Mouse (Mus musculus): ENCODE data around the gene Slc16a11.
"Not testable (repeated sequence)": the region's sequence is repeated elsewhere in the genome, so short reads cannot be mapped to it uniquely, and the experiment has no call there.

Slc16a11 gene

GRCm38 (mm10) chr11:70212423-70212822 lies at the start of gene Slc16a11:
Slc16a11 (plus strand) TSS chr11:70212752.
- in situ Hi-C loops (cut with MboI, MseI) = no loop called here

DNA sequence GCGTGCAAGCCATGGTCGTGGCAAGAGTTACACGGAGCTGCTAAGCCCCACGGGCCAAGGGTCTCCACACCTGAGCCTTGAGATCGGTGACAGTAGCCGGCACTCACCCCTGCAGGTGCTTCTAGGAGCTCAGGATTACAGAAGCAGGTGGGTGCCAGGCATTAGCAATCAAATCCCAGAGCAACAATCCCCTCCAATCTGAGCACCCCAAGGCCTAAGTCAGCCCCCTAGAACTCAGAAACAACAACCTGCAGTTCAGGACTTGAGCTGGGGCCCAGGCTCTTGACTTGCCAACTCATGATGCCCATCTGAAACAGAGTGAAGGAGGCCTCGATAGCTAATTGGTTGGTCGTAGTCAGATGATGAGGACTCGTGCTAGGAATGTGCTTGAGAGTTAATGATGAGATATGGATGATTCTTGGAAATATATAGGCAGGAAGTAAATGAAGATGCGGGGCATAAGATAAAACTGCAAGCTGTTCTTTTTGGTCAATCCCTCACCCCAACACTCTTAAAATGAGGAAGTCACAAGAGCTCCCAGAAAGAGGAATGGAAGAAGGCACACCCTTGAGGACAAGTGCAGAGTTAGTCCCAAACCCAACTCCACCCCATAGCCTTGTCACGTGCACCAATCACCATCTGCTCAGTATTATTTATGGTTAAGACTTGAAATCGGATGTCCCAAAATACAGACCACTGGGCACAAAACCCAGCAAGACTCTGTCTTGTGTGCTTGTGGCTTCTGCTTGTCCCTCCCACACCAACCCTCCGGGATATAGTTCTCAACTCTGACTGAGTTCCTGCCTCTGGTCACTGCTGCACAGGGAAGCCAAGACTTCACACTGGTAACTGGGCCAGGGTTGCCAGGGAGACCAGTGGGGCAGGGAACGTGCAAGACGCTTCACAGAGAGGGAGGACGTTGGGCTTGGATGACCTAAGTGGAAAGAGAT lies 46.3 kb upstream of the Slc16a11 start:
- in situ Hi-C loops (cut with MboI, MseI) = no loop called here

DNA sequence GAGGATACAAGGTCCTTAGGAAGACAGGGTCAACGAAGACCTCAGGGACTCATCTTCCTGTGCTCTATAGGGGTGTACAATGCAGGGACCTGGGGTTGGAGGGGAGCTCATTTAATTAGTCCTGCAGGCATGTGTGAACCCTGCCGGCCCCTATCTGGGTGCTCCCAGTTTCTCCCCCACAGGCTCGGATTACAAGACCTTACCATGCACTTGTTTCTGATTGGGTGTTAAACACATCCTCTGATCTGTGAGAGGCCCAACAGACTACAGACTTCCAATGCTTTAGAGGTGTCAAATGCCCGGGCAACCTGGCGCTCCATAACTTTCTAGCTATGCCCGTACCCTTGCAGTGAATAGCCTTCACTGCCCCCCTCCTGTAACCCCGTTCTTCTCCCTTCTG lies 44.4 kb upstream of the Slc16a11 start:
- in situ Hi-C loops (cut with MboI, MseI) = no loop called here

DNA sequence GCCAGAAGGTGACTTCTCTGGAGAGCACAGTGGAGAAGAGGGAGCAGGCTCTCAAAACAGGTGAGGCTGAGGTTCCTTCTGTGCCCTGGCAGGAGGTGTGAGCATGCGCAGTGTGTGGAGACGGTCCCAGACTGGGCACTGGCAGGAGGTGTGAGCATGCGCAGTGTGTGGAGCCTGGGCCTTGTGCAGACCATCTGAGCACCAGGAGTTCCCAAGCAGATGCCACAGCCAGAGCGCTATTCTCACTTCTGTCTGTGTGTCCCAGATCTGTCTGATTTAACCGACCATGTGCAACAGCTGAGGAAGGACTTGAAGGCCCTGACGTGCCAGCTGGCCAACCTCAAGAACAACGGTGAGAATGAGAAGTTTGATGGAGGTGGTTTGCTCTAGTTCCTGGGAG lies 43.1 kb upstream of the Slc16a11 start:
- in situ Hi-C loops (cut with MboI, MseI) = not testable (repeated sequence)

DNA sequence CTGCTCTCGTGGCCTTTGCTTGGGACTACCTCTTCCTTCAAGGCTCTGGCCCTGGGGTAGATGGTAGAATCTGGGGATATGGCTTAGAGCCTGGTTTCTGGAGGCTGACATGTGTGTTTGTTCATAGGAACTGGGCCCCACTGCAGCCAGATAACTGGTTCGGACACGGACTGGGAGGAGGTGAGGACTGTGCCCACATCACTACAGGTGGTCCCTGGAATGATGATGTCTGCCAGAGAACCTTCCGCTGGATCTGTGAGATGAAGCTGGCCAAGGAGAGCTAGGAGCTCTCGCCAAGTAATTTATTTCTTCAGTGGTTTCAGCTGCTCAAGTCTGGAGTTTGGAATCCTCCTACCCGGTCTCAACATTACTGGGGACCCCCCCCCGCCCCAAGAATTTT lies 42.3 kb upstream of the Slc16a11 start:
- in situ Hi-C loops (cut with MboI, MseI) = no loop called here

GRCm38 (mm10) chr11:70171181-70171580 lies 41.4 kb upstream of the Slc16a11 start:
- in situ Hi-C loops (cut with MboI, MseI) = no loop called here

GRCm38 (mm10) chr11:70171847-70172246 lies 40.7 kb upstream of the Slc16a11 start:
- in situ Hi-C loops (cut with MboI, MseI) = no loop called here

- in situ Hi-C loops (cut with MboI, MseI) = no loop called here
Measured at GRCm38 (mm10) chr11:70172298-70172697, 40.3 kb upstream of the Slc16a11 start.

- in situ Hi-C loops (cut with MboI, MseI) = no loop called here
Measured at GRCm38 (mm10) chr11:70174491-70174890, 38.1 kb upstream of the Slc16a11 start.

DNA sequence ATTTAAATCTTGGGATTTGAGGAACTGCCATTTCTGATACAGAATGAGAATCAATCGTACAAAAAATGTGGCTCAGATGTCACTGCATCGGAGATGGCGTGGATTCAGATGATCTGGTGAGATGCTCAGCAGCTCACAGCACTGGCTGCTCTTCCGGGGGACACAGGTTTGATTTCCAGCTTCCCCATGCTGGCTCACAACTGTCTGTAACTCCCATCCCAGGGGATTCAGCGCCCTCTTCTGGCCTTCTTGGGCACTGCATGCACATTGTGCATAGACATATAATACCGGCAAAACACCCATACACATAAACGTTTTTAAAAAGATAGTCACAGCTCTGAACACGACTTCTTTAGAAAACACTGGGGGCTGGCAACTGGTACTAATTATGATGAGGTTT lies 34.9 kb upstream of the Slc16a11 start:
- in situ Hi-C loops (cut with MboI, MseI) = loop anchor here (5.0 kb wide), 1 partner anchor 120 kb away; no protein-coding TSS in a partner anchor

- in situ Hi-C loops (cut with MboI, MseI) = loop anchor here (5.0 kb wide), 1 partner anchor 121 kb away; no protein-coding TSS in a partner anchor
Measured at GRCm38 (mm10) chr11:70178311-70178710, 34.2 kb upstream of the Slc16a11 start.

GRCm38 (mm10) chr11:70178756-70179155 lies 33.8 kb upstream of the Slc16a11 start:
- in situ Hi-C loops (cut with MboI, MseI) = loop anchor here (5.0 kb wide), 1 partner anchor 121 kb away; no protein-coding TSS in a partner anchor

DNA sequence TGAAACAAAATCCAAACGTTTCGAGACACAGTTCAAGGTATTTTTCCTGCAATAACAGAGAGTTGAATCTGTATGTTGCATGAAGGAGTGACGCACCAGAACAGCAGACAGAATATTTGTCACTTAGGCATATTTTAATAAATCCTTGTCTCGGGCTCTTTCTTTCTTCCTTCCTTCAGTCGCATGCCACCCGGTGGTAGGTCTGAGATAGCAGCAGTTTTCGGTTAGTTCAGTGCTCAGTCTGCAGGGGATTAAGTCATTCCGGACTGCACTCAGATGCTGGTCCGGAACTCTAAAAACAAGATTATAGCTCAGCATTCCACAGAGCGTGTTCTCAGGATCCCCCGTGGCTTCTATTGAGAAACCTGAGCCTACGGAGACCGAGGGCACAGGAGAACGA lies 33.2 kb upstream of the Slc16a11 start:
- in situ Hi-C loops (cut with MboI, MseI) = loop anchor here (5.0 kb wide), 1 partner anchor 122 kb away; no protein-coding TSS in a partner anchor

DNA sequence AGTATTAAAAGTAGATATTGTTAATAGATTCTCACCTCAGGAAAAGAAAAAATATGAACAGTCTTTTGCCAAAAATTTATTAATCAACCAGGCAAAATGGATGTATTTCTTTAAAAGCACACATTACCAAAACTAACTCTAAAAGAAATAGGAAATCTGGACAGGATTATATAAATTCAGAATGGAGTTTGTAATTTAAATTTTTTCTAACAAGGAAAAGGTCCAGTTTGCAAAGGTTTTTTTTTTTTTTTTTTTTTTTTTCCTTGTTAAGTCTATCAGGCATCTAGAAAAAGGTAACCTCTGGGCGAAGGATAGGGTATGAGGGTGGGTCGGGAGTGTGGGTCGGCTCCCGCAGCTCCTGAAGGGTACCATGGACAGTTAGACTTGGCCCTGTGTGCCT lies 32.1 kb upstream of the Slc16a11 start:
- in situ Hi-C loops (cut with MboI, MseI) = no loop called here

DNA sequence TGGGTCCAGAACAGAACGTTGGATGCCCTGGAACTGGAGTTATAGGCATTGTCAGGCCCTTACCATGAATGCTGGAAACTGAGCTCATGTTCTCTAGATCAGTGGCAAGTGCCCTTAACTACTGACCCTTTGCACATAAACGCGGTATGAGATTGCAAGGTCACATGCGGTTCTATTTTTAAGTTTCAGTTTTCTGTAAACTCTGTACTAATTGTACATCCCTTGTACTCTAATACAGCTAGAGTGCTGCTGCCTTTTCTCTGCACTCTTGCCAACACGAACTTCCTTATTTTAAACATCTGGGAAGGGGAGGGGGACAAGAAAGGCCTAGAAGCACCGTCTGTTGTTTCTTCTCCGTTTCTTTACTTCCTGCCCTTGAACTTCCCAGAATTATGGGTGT lies 27.4 kb upstream of the Slc16a11 start:
- in situ Hi-C loops (cut with MboI, MseI) = no loop called here

- in situ Hi-C loops (cut with MboI, MseI) = no loop called here
Measured at GRCm38 (mm10) chr11:70189319-70190134, 23.0 kb upstream of the Slc16a11 start.

- in situ Hi-C loops (cut with MboI, MseI) = no loop called here
Measured at GRCm38 (mm10) chr11:70191188-70191587, 21.4 kb upstream of the Slc16a11 start.

- in situ Hi-C loops (cut with MboI, MseI) = no loop called here
Measured at GRCm38 (mm10) chr11:70192157-70192556, 20.4 kb upstream of the Slc16a11 start.

DNA sequence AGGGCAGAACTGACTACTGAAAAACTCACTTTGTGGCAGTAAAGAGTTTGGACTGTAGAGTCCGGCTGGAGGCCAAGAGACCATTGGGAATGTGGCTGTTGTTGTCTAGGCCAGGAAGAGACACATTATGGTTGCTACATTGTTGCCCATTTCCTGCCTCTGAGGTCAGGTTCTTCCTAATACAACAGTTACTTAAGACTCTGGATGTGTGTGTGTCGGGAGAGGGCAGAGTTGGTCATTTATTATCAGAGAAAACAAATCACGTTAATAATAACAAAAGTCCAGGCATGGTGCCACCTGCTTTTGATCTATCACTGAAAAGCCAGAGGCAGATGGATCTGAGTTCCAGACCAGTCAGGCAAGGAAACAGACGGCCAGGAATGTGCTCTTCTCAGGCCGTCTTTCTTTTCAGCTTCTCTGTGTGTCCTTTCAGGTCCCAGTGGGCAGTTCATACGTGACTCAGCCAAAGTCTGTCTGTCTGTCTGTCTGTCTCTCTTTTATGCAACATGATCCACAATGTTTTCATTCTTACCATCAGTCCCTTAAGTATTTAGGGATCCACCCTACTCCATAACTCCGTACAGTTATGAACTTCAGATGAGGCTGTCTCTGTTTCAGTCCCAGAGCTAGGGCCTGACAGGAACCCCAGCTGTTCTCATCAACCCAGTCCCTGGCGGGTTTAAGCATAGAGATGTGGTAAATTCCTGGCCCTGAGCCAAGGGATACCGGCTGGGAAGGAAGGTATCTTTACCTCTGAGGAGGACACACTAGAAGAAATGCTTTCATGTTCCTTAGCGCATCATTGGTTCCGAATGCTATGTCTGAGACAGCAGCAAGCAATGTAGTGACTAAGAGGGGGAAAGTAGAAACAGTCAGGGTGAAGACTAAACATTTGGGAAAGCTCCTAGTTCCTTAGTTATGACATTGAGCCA lies 18.9 kb upstream of the Slc16a11 start:
- in situ Hi-C loops (cut with MboI, MseI) = no loop called here

- in situ Hi-C loops (cut with MboI, MseI) = no loop called here
Measured at GRCm38 (mm10) chr11:70198332-70198731, 14.2 kb upstream of the Slc16a11 start.

DNA sequence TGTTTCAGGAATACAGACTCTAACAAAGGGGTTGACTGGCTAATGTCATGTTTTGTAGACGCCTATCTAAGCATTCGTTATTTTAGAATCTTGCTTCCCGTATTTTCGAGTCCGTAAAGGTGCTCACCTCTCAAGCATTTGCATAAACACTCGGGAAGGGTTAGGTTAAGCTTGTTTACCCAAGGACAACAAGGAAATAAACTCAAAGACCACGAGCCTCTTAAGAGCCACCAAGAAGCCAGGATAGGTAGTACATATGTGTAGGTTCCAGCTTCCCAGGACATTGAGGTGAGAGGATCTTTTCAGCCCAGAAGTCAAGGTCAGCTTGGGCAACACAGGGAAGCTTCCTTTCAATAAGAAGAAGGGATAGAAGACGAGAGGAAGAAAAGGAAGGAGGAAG lies 13.4 kb upstream of the Slc16a11 start:
- in situ Hi-C loops (cut with MboI, MseI) = no loop called here

Measured in T-helper 1 cell (primary cell).